Mouse (Mus musculus): ENCODE results near the gene Slc35f1. TPM values are rescaled to one million over a fixed set of nuclear protein-coding genes. Genes with fewer than 3 reads are reported as not detected.

The Slc35f1 gene
- polyA plus RNA-seq, 1 experiment from 2014 or later, result 12.6 TPM

DNA sequence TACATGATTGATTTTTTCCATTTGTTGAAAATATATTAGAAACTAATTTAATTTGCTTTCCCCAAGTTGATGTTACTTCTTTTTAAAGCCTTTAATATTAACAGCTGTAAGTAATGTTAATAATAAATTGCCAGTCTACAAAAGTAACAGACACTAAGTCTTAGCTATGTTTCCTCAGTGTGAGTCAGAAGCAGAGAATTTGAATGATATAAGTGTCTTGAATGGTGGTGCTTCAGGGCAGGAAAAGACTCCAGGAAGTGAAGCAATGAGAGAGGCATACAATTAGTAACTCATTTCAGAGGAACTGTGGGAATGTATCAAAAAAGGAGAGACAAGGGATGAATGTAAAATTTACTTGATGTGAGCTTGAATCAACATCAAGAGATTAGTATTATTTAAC lies 244.3 kb downstream of the Slc35f1 start:
- Histone ChIP-seq H3K27ac (ENCODE audit: low read depth, low read length) (no peak overlapping the region), H3K4me3 (ENCODE audit: low read depth, low read length) (no peak overlapping the region), H3K4me1 (ENCODE audit: control insufficient read depth, insufficient read depth, low read length) (no peaks in the 10 kb centered on the region), H3K4me2 (no peak overlapping the region), H3K27me3 (ENCODE audit: control insufficient read depth, insufficient read depth, low read length) (no peaks in the 10 kb centered on the region), H3K9me3 (ENCODE audit: control insufficient read depth, low read length) (no peaks in the 10 kb centered on the region), H3K9ac (ENCODE audit: low read length) (no peak overlapping the region), H3K36me3 (ENCODE audit: control insufficient read depth, insufficient read depth, low read length) (no peaks in the 10 kb centered on the region)
- no peak for ATAC-seq (ENCODE audit: low FRiP score)
- no peak for DNase-seq (ENCODE audit: low spot score, missing footprints)

DNA sequence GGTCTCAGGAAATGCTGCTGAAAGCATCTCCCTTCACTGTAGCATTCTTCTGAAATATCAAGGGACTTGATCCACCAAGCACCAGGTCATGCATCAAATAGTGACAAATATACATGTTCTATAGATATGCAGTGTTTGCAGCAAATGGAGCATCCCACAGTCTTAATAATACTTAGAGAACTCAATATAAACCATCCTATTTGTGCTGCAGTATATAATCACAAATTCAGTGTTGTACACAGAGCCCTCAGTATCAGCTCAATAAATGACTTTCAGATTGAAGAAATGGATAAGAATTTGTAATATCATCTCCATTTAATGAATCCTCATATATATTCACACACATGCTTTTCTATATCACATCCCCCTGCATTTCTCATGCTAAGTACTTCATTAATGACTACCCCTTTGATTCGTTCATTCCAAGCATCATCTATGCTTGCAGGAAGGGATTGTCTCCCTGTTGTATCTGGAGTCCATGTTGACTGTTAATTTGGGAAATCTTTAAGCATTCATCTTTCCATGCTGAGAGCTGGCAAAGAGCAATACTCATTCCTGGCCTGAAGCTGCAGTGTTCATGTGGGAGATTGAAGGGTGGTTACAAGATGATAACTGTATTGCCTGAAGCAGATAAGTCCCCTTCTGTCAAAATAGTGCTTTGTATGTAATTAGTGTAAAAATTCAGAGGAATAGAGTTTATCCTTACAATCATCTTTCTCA lies 249.9 kb downstream of the Slc35f1 start:
- no peak overlapping the region for H3K4me3 ChIP-seq (ENCODE audit: low read depth, low read length)
- H3K9ac ChIP-seq (ENCODE audit: low read length), result no peak overlapping the region
- no peaks in the 10 kb centered on the region for H3K36me3 ChIP-seq (ENCODE audit: control insufficient read depth, insufficient read depth, low read length)
- ATAC-seq (ENCODE audit: low FRiP score) (no peak), DNase-seq (ENCODE audit: low spot score, missing footprints) (peak; percentile 71)
- H3K27me3 ChIP-seq (ENCODE audit: control insufficient read depth, insufficient read depth, low read length), result no peaks in the 10 kb centered on the region
- no peaks in the 10 kb centered on the region for H3K4me1 ChIP-seq (ENCODE audit: control insufficient read depth, insufficient read depth, low read length)
- H3K9me3 ChIP-seq (ENCODE audit: control insufficient read depth, low read length), result no peaks in the 10 kb centered on the region
- WGBS, result 76% methylated on average over 1 of the region's 1 CpGs
- H3K4me2 ChIP-seq, result no peak overlapping the region
- no peak overlapping the region for H3K27ac ChIP-seq (ENCODE audit: low read depth, low read length)

- no peak overlapping the region for H3K4me2 ChIP-seq
- 72% methylated on average over 5 of the region's 5 CpGs for WGBS
- DNase-seq (ENCODE audit: low spot score, missing footprints) (no peak), ATAC-seq (ENCODE audit: low FRiP score) (no peak)
- no peaks in the 10 kb centered on the region for H3K27me3 ChIP-seq (ENCODE audit: control insufficient read depth, insufficient read depth, low read length)
- H3K27ac ChIP-seq (ENCODE audit: low read depth, low read length), result no peak overlapping the region
- no peaks in the 10 kb centered on the region for H3K9me3 ChIP-seq (ENCODE audit: control insufficient read depth, low read length)
- H3K4me1 ChIP-seq (ENCODE audit: control insufficient read depth, insufficient read depth, low read length), result no peaks in the 10 kb centered on the region
- no peak overlapping the region for H3K9ac ChIP-seq (ENCODE audit: low read length)
- H3K4me3 ChIP-seq (ENCODE audit: low read depth, low read length), result no peak overlapping the region
- H3K36me3 ChIP-seq (ENCODE audit: control insufficient read depth, insufficient read depth, low read length), result no peaks in the 10 kb centered on the region
Measured at GRCm38 (mm10) chr10:52940831-52941216, 250.5 kb downstream of the Slc35f1 start.

GRCm38 (mm10) chr10:52952581-52952980 lies 262.2 kb downstream of the Slc35f1 start:
- no peak overlapping the region for H3K4me2 ChIP-seq
- H3K4me3 ChIP-seq (ENCODE audit: low read depth, low read length), result no peak overlapping the region
- H3K27me3 ChIP-seq (ENCODE audit: control insufficient read depth, insufficient read depth, low read length), result no peaks in the 10 kb centered on the region
- no peaks in the 10 kb centered on the region for H3K4me1 ChIP-seq (ENCODE audit: control insufficient read depth, insufficient read depth, low read length)
- WGBS, result 87% methylated on average over 3 of the region's 3 CpGs
- ATAC-seq (ENCODE audit: low FRiP score), result no peak
- H3K27ac ChIP-seq (ENCODE audit: low read depth, low read length), result no peak overlapping the region
- H3K9ac ChIP-seq (ENCODE audit: low read length), result no peak overlapping the region
- H3K9me3 ChIP-seq (ENCODE audit: control insufficient read depth, low read length), result no peaks in the 10 kb centered on the region
- DNase-seq (ENCODE audit: low spot score, missing footprints), result no peak
- no peaks in the 10 kb centered on the region for H3K36me3 ChIP-seq (ENCODE audit: control insufficient read depth, insufficient read depth, low read length)

DNA sequence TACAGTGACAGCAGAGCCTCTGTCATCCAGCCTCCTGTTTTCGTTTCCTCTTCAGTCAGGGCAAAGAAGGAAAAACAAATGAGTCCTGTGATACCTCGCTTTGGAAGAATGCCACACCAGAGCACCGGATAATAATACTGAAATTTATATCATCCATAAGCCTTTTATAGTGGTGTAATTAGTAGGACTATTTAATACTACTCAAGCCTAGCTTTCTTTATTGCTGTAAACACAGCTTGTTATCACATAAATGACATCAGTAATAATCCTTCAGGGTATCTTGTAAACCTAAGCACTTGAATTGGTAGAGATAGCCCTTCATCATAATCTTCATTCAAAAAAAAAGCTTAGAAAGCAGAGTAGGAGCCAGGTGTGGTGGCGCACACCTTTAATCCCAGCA lies 266.4 kb downstream of the Slc35f1 start:
- H3K4me3 ChIP-seq (ENCODE audit: low read depth, low read length), result no peak overlapping the region
- ATAC-seq (ENCODE audit: low FRiP score) (no peak), DNase-seq (ENCODE audit: low spot score, missing footprints) (no peak)

GRCm38 (mm10) chr10:52979251-52979650 lies 288.9 kb downstream of the Slc35f1 start:
- H3K9me3 ChIP-seq (ENCODE audit: control insufficient read depth, low read length), result no peaks in the 10 kb centered on the region
- H3K27me3 ChIP-seq (ENCODE audit: control insufficient read depth, insufficient read depth, low read length), result no peaks in the 10 kb centered on the region
- no peak for ATAC-seq (ENCODE audit: low FRiP score)
- H3K4me1 ChIP-seq (ENCODE audit: control insufficient read depth, insufficient read depth, low read length), result no peaks in the 10 kb centered on the region
- no peak overlapping the region for H3K4me3 ChIP-seq (ENCODE audit: low read depth, low read length)
- no peak overlapping the region for H3K27ac ChIP-seq (ENCODE audit: low read depth, low read length)
- no peak overlapping the region for H3K4me2 ChIP-seq
- H3K36me3 ChIP-seq (ENCODE audit: control insufficient read depth, insufficient read depth, low read length), result no peaks in the 10 kb centered on the region
- H3K9ac ChIP-seq (ENCODE audit: low read length), result no peak overlapping the region
- DNase-seq (ENCODE audit: low spot score, missing footprints), result no peak
- 86% methylated on average over 1 of the region's 1 CpGs for WGBS

More for the DNA sequence above, 266.4 kb downstream of the Slc35f1 start:
- no peak overlapping the region for H3K4me2 ChIP-seq
- no peak overlapping the region for H3K9ac ChIP-seq (ENCODE audit: low read length)
- no peaks in the 10 kb centered on the region for H3K36me3 ChIP-seq (ENCODE audit: control insufficient read depth, insufficient read depth, low read length)
- H3K4me1 ChIP-seq (ENCODE audit: control insufficient read depth, insufficient read depth, low read length), result no peaks in the 10 kb centered on the region
- no peaks in the 10 kb centered on the region for H3K9me3 ChIP-seq (ENCODE audit: control insufficient read depth, low read length)
- no peak overlapping the region for H3K27ac ChIP-seq (ENCODE audit: low read depth, low read length)
- 86% methylated on average over 4 of the region's 4 CpGs for WGBS
- H3K27me3 ChIP-seq (ENCODE audit: control insufficient read depth, insufficient read depth, low read length), result no peaks in the 10 kb centered on the region

- no peak overlapping the region for H3K27ac ChIP-seq (ENCODE audit: low read depth, low read length)
- no peaks in the 10 kb centered on the region for H3K27me3 ChIP-seq (ENCODE audit: control insufficient read depth, insufficient read depth, low read length)
- H3K9ac ChIP-seq (ENCODE audit: low read length), result no peak overlapping the region
- no peaks in the 10 kb centered on the region for H3K36me3 ChIP-seq (ENCODE audit: control insufficient read depth, insufficient read depth, low read length)
- H3K9me3 ChIP-seq (ENCODE audit: control insufficient read depth, low read length), result no peaks in the 10 kb centered on the region
- DNase-seq (ENCODE audit: low spot score, missing footprints) (no peak), ATAC-seq (ENCODE audit: low FRiP score) (no peak)
- 84% methylated on average over 1 of the region's 1 CpGs for WGBS
- H3K4me1 ChIP-seq (ENCODE audit: control insufficient read depth, insufficient read depth, low read length), result no peaks in the 10 kb centered on the region
- no peak overlapping the region for H3K4me2 ChIP-seq
- no peak overlapping the region for H3K4me3 ChIP-seq (ENCODE audit: low read depth, low read length)
Measured at GRCm38 (mm10) chr10:52982836-52983235, 292.5 kb downstream of the Slc35f1 start.

GRCm38 (mm10) chr10:52992246-52992645 lies 301.9 kb downstream of the Slc35f1 start:
- DNase-seq (ENCODE audit: low spot score, missing footprints) (no peak), ATAC-seq (ENCODE audit: low FRiP score) (no peak)
- H3K4me3 ChIP-seq (ENCODE audit: low read depth, low read length), result no peak overlapping the region
- no peaks in the 10 kb centered on the region for H3K27me3 ChIP-seq (ENCODE audit: control insufficient read depth, insufficient read depth, low read length)
- H3K36me3 ChIP-seq (ENCODE audit: control insufficient read depth, insufficient read depth, low read length), result no peaks in the 10 kb centered on the region
- no peak overlapping the region for H3K4me2 ChIP-seq
- no peak overlapping the region for H3K27ac ChIP-seq (ENCODE audit: low read depth, low read length)
- no peaks in the 10 kb centered on the region for H3K9me3 ChIP-seq (ENCODE audit: control insufficient read depth, low read length)
- WGBS, result 72% methylated on average over 2 of the region's 2 CpGs
- H3K9ac ChIP-seq (ENCODE audit: low read length), result no peak overlapping the region
- no peaks in the 10 kb centered on the region for H3K4me1 ChIP-seq (ENCODE audit: control insufficient read depth, insufficient read depth, low read length)

DNA sequence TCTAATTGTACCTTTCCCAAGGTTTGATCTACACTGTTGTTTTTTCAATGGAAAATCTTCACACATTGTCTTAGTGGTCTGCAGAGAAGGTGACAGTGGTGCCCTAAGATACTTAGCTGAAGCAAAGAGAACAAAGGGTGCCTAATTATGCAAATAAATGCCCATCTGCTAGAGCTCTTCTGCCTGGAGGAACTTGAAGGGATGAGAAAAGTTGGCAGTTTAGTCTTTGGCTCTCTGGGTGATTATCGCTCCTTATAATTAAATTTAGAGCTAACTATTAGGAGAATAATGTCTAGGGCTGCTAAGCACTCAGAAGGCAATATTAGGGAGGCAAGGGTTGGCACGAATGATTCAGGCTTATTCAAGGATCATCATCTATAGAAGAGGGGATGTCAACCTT lies 306.6 kb downstream of the Slc35f1 start:
- H3K36me3 ChIP-seq (ENCODE audit: control insufficient read depth, insufficient read depth, low read length), result no peaks in the 10 kb centered on the region
- no peak overlapping the region for H3K4me3 ChIP-seq (ENCODE audit: low read depth, low read length)
- no peaks in the 10 kb centered on the region for H3K27me3 ChIP-seq (ENCODE audit: control insufficient read depth, insufficient read depth, low read length)
- H3K4me1 ChIP-seq (ENCODE audit: control insufficient read depth, insufficient read depth, low read length), result no peaks in the 10 kb centered on the region
- H3K9me3 ChIP-seq (ENCODE audit: control insufficient read depth, low read length), result no peaks in the 10 kb centered on the region
- no peak for DNase-seq (ENCODE audit: low spot score, missing footprints)
- no peak overlapping the region for H3K27ac ChIP-seq (ENCODE audit: low read depth, low read length)
- ATAC-seq (ENCODE audit: low FRiP score), result no peak
- WGBS, result 78% methylated on average over 2 of the region's 2 CpGs
- no peak overlapping the region for H3K4me2 ChIP-seq
- no peak overlapping the region for H3K9ac ChIP-seq (ENCODE audit: low read length)

Data from midbrain, embryonic 11.5 days (tissue).